ENCODE assay signal across 13 mouse cellular contexts in the genomic region with DNA sequence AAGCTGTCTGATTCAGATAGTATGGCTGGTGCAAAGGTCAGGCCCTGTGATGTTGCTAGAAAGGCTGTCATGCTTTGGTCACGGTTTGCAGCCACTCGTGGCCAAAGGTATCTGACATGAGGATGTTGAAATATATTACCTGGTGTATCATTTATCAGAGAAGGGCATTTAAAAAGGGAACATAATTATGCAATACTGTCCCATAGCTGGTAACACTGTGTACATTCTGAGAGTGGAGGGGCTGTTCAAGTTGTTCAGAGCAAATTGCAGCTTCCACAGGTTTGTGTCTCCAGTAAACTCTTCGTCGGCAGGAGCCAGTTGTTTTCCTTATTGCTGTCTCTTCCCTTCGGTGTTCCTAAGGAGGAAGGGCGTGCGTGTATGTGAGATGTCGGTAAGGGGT.
"Had no signal": no experiment of that assay in that cellular context is flagged by ENCODE, and none has a peak within 500 bp of the region (broad histone marks: within the 10 kb centered on the region; RNA-seq: fewer than 3 reads in every experiment).

No protein-coding gene starts in this region.

- H3K36me3 ChIP-seq: hindbrain, embryonic 15.5 days; midbrain, embryonic 13.5 days; stomach, embryonic 15.5 days had no signal

- H3K27me3 ChIP-seq: hindbrain, embryonic 15.5 days; kidney, embryonic 15.5 days; liver, embryonic 15.5 days; midbrain, embryonic 13.5 days; stomach, embryonic 15.5 days had no signal

- H3K4me3 ChIP-seq: hindbrain, embryonic 15.5 days; kidney, embryonic 15.5 days; left cerebral cortex, adult 2 months; limb, embryonic 10.5 days; liver, embryonic 15.5 days; midbrain, embryonic 13.5 days; stomach, embryonic 15.5 days had no signal

- ATAC-seq: inflammation-experienced regulatory T-cells, adult 6 months; midbrain, embryonic 13.5 days had no signal

- DNase-seq: kidney, adult 2 months; kidney, postnatal 14 days; lung, postnatal 10 days; spleen, adult 18-20 months; thymus, postnatal 4 days had no signal

- H3K9ac ChIP-seq: hindbrain, embryonic 15.5 days; kidney, embryonic 15.5 days; liver, embryonic 15.5 days; midbrain, embryonic 13.5 days; stomach, embryonic 15.5 days had no signal

- H3K4me2 ChIP-seq: hindbrain, embryonic 15.5 days; kidney, embryonic 15.5 days; liver, embryonic 15.5 days; midbrain, embryonic 13.5 days; stomach, embryonic 15.5 days had no signal

- H3K9me3 ChIP-seq: hindbrain, embryonic 15.5 days; kidney, embryonic 15.5 days; limb, embryonic 10.5 days; liver, embryonic 15.5 days; midbrain, embryonic 13.5 days; stomach, embryonic 15.5 days had no signal

- H3K27ac ChIP-seq: hindbrain, embryonic 15.5 days; kidney, embryonic 15.5 days; left cerebral cortex, adult 2 months; limb, embryonic 10.5 days; liver, embryonic 15.5 days; midbrain, embryonic 13.5 days; stomach, embryonic 15.5 days had no signal
